Mouse (Mus musculus): Measurements from ENCODE around the gene Gm3402. TPM values are rescaled to one million over a fixed set of nuclear protein-coding genes. Genes with fewer than 3 reads are reported as not detected.

The Gm3402 gene
- total and polyA plus RNA-seq, 3 experiments: not detected

- dilution Hi-C loops (cut with MboI; ENCODE audit: extremely low pct_ligation_motif_present, extremely low pct_unique_long_range_greater_than_20kb, low sequenced_read_pairs): no loop called here
- TF ChIP-seq MXI1 (IDR thresholded peaks at IDR 0.05; ENCODE audit: low read depth, low read length) (no peak), JUN (IDR thresholded peaks at IDR 0.05; ENCODE audit: insufficient read depth, low read depth, low read length) (no peak), ZNF384 (IDR thresholded peaks at IDR 0.05; ENCODE audit: low read depth, low read length) (no peak), MEF2A (IDR thresholded peaks at IDR 0.05; ENCODE audit: borderline replicate concordance, low read depth, low read length) (no peak), POLR2A (IDR thresholded peaks at IDR 0.05; ENCODE audit: low read depth, low read length) (no peak), NRF1 (IDR thresholded peaks at IDR 0.05; ENCODE audit: low read depth, low read length) (no peak), MAZ (IDR thresholded peaks at IDR 0.05; ENCODE audit: low read depth, low read length) (no peak), ETS1 (conservative IDR thresholded peaks at IDR 0.05; ENCODE audit: low read depth, low read length) (no peak), SMC3 (IDR thresholded peaks at IDR 0.05; ENCODE audit: low read depth, low read length) (no peak), CTCF (conservative IDR thresholded peaks at IDR 0.05 in 1 of 2, IDR thresholded peaks at IDR 0.05 in 1 of 2; ENCODE audit: low read depth in 2 of 2, low read length in 2 of 2) (no peak), ZMIZ1 (IDR thresholded peaks at IDR 0.05; ENCODE audit: low read depth, low read length) (no peak), JUND (conservative IDR thresholded peaks at IDR 0.05; ENCODE audit: low read depth, low read length) (no peak), MYC (IDR thresholded peaks at IDR 0.05; ENCODE audit: low read depth, low read length) (no peak), EP300 (IDR thresholded peaks at IDR 0.05; ENCODE audit: low read length) (no peak), CHD1 (IDR thresholded peaks at IDR 0.05; ENCODE audit: low read depth, low read length) (no peak), ELF1 (IDR thresholded peaks at IDR 0.05; ENCODE audit: low read depth, low read length) (no peak)
- Histone ChIP-seq H3K4me3 (replicated peaks in 1 of 3; ENCODE audit: low read depth in 2 of 3, low read length in 2 of 3, poor library complexity in 1 of 3) (no peak overlapping the region), H3K4me2 (ENCODE audit: insufficient read depth, low read depth, poor library complexity, severe bottlenecking) (no peak overlapping the region), H3K9ac (ENCODE audit: insufficient read depth, low read depth) (no peak overlapping the region), H3K9me3 (replicated peaks; ENCODE audit: low read length) (no peaks in the 10 kb centered on the region), H3K79me2 (replicated peaks; ENCODE audit: control insufficient read depth, extremely low read depth, insufficient read depth, poor library complexity, severe bottlenecking) (no peaks in the 10 kb centered on the region), H3K4me1 (ENCODE audit: control insufficient read depth in 1 of 2, insufficient read depth in 2 of 2) (peaks cover 2% of the 10 kb centered on the region in 2 experiments; a peak in 2 of 4 replicates), H3K27ac (ENCODE audit: insufficient read depth, low read depth) (no peak overlapping the region), H3K36me3 (replicated peaks in 1 of 2; ENCODE audit: control insufficient read depth in 1 of 2, insufficient read depth in 1 of 2, low read length in 1 of 2) (no peaks in the 10 kb centered on the region), H3K27me3 (replicated peaks) (peaks cover 79% of the 10 kb centered on the region)
- in situ Hi-C loops (cut with MboI; ENCODE audit: low pct_ligation_motif_present, low pct_unique_long_range_greater_than_20kb, low sequenced_read_pairs): loop anchor here (10.0 to 25.0 kb wide), 2 partner anchors 136 to 284 kb away; partner anchors contain the start of gene 1700001J03Rik
- no peak for DNase-seq (ENCODE audit: extremely low read depth)
These were observed 43.1 kb upstream of the Gm3402 start for GRCm38 (mm10) chr5:146470821-146471220.

GRCm38 (mm10) chr5:146471311-146471710, 42.6 kb upstream of the Gm3402 start:
- dilution Hi-C loops (cut with MboI; ENCODE audit: extremely low pct_ligation_motif_present, extremely low pct_unique_long_range_greater_than_20kb, low sequenced_read_pairs): no loop called here
- no peak overlapping the region for H3K9ac ChIP-seq (ENCODE audit: insufficient read depth, low read depth)

More at GRCm38 (mm10) chr5:146471311-146471710, 42.6 kb upstream of the Gm3402 start:
- TF ChIP-seq SMC3 (IDR thresholded peaks at IDR 0.05; ENCODE audit: low read depth, low read length) (no peak), TBP (conservative IDR thresholded peaks at IDR 0.05; ENCODE audit: low read depth, low read length) (no peak), POLR2AphosphoS2 (IDR thresholded peaks at IDR 0.05; ENCODE audit: low read depth, low read length) (no peak), USF1 (IDR thresholded peaks at IDR 0.05; ENCODE audit: low read depth, low read length) (no peak), JUN (IDR thresholded peaks at IDR 0.05; ENCODE audit: insufficient read depth, low read depth, low read length) (no peak), ZNF384 (IDR thresholded peaks at IDR 0.05; ENCODE audit: low read depth, low read length) (no peak), HCFC1 (IDR thresholded peaks at IDR 0.05; ENCODE audit: low read depth, low read length) (no peak), MAX (IDR thresholded peaks at IDR 0.05; ENCODE audit: low read length) (no peak), MYC (IDR thresholded peaks at IDR 0.05; ENCODE audit: low read depth, low read length) (no peak), MAFK (IDR thresholded peaks at IDR 0.05; ENCODE audit: insufficient replicate concordance, low read length) (no peak), EP300 (IDR thresholded peaks at IDR 0.05; ENCODE audit: low read length) (no peak), CHD2 (IDR thresholded peaks at IDR 0.05; ENCODE audit: low read length) (no peak), NRF1 (IDR thresholded peaks at IDR 0.05; ENCODE audit: low read depth, low read length) (no peak), ZKSCAN1 (IDR thresholded peaks at IDR 0.05; ENCODE audit: borderline replicate concordance, low read depth, low read length) (no peak), JUND (conservative IDR thresholded peaks at IDR 0.05; ENCODE audit: low read depth, low read length) (no peak), ETS1 (conservative IDR thresholded peaks at IDR 0.05; ENCODE audit: low read depth, low read length) (no peak), ELF1 (IDR thresholded peaks at IDR 0.05; ENCODE audit: low read depth, low read length) (no peak), MAZ (IDR thresholded peaks at IDR 0.05; ENCODE audit: low read depth, low read length) (no peak), RCOR1 (conservative IDR thresholded peaks at IDR 0.05; ENCODE audit: low read depth, low read length) (no peak)
- H3K27ac ChIP-seq (ENCODE audit: insufficient read depth, low read depth): no peak overlapping the region
- H3K79me2 ChIP-seq (replicated peaks; ENCODE audit: control insufficient read depth, extremely low read depth, insufficient read depth, poor library complexity, severe bottlenecking): no peaks in the 10 kb centered on the region
- no peaks in the 10 kb centered on the region for H3K36me3 ChIP-seq (replicated peaks in 1 of 2; ENCODE audit: control insufficient read depth in 1 of 2, insufficient read depth in 1 of 2, low read length in 1 of 2)
- no peaks in the 10 kb centered on the region for H3K9me3 ChIP-seq (replicated peaks; ENCODE audit: low read length)
- H3K27me3 ChIP-seq (replicated peaks): peaks cover 75% of the 10 kb centered on the region
- no peak overlapping the region for H3K4me2 ChIP-seq (ENCODE audit: insufficient read depth, low read depth, poor library complexity, severe bottlenecking)
- H3K4me1 ChIP-seq (ENCODE audit: control insufficient read depth in 1 of 2, insufficient read depth in 2 of 2): peaks cover 2% of the 10 kb centered on the region in 2 experiments; a peak in 2 of 4 replicates
- no peak overlapping the region for H3K4me3 ChIP-seq (replicated peaks in 1 of 3; ENCODE audit: low read depth in 2 of 3, low read length in 2 of 3, poor library complexity in 1 of 3)
- in situ Hi-C loops (cut with MboI; ENCODE audit: low pct_ligation_motif_present, low pct_unique_long_range_greater_than_20kb, low sequenced_read_pairs): loop anchor here (10.0 to 25.0 kb wide), 2 partner anchors 137 to 284 kb away; partner anchors contain the start of gene 1700001J03Rik
- DNase-seq (ENCODE audit: extremely low read depth): no peak
